Mouse (Mus musculus) midbrain, embryonic 16.5 days (tissue): ENCODE data around the gene Tcap. TPM values are rescaled to one million over a fixed set of nuclear protein-coding genes. Genes with fewer than 3 reads are reported as not detected.

Source experiments
- ATAC-seq: fragments of 200-750 bp; cut with Nextera tagmentation; 2 replicates; pipeline ENCODE4 v1.8.0; 2017; ENCODE audit warnings: moderate TSS enrichment
- H3K27ac ChIP-seq: fragments of 300-500 bp; sonication (generic); 2 replicates; pipeline ENCODE4 v1.5.1; 2014; ENCODE audit warnings: mild to moderate bottlenecking, low read length, mixed read lengths
- H3K27me3 ChIP-seq: fragments of 300-500 bp; sonication (generic); 2 replicates; pipeline ENCODE4 v1.6.1; 2014; ENCODE audit warnings: low read depth, low read length, mixed read lengths; ENCODE audit not compliant: control insufficient read depth, insufficient read depth
- H3K36me3 ChIP-seq: fragments of 300-500 bp; sonication (generic); 2 replicates; pipeline ENCODE4 v1.6.1; 2014; ENCODE audit warnings: mild to moderate bottlenecking, low read length, moderate library complexity, mixed read lengths; ENCODE audit not compliant: control insufficient read depth, insufficient read depth
- H3K4me1 ChIP-seq: fragments of 300-500 bp; sonication (generic); 2 replicates; pipeline ENCODE4 v1.6.1; 2014; ENCODE audit warnings: mild to moderate bottlenecking, low read length, mixed read lengths; ENCODE audit not compliant: control insufficient read depth, insufficient read depth
- H3K4me2 ChIP-seq: fragments of 300-500 bp; sonication (generic); 2 replicates; pipeline ENCODE4 v1.6.1; 2014; ENCODE audit warnings: mild to moderate bottlenecking, low read length, mixed read lengths
- H3K4me3 ChIP-seq: fragments of 300-500 bp; sonication (generic); 2 replicates; pipeline ENCODE4 v1.5.1; 2014; ENCODE audit warnings: low read depth, mild to moderate bottlenecking, low read length, moderate library complexity, mixed read lengths
- H3K9ac ChIP-seq: fragments of 300-500 bp; sonication (generic); 2 replicates; pipeline ENCODE4 v1.6.1; 2014; ENCODE audit warnings: low read depth, low read length, mixed read lengths
- H3K9me3 ChIP-seq: fragments of 300-500 bp; sonication (generic); replicated peaks from 2 replicates; pipeline ENCODE4 v1.6.1; 2014; ENCODE audit warnings: mild to moderate bottlenecking, low read length, mixed read lengths; ENCODE audit not compliant: control insufficient read depth, poor library complexity, severe bottlenecking
- WGBS: fragments of 180-500 bp; shearing (Covaris S2); extraction: QIAGEN DNeasy Blood & Tissue Kit; methylation state at CpG from one replicate; pipeline ENCODE4 v1.1.7; 2014; 5-methylcytosine and 5-hydroxymethylcytosine counted together
- polyA plus RNA-seq: library from polyadenylated mRNA; unstranded; fragments of >200 nt; fragmentation: Nextera tagmentation; extraction: Ambion mirVana; gene quantifications from 2 replicates; pipeline ENCODE4 v1.2.1, GENCODE M21; 2015

Tcap gene
- polyA plus RNA-seq = 0.22 TPM in 1 of 2 replicates, not detected in the other

DNA sequence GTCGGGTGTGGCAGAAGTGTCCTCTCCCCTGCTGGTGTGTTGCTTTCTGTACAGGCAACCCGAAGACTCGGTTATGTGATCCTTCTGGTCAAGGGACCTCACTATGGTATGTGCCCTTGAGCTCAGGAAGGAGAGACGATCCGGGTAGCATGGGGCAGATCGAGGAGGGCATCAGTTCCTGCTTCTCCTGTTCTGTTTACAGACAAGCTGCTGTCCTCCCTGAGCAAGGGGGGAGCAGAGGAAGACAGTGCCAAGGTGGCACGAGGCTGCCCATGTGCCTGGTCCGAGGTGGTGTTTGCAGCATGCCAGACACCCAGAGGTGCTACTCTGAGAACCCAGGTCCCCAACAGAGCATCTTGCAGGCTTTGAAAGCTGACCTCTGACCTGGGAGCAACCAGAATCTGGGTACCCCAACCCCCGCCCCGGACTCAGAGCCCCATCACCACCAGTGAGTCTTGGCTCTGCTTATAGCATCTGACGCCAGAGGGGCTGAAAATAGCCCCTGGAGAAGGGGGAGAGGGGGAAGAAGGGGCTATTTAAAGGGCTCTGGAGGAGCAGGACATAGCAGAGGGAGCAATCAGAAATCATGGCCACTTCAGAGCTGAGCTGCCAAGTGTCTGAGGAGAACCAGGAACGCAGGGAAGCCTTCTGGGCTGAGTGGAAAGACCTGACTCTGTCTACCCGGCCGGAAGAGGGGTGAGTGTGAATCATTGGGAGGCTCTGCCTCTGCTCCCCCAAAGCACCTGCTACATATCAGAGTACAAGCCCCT is at the start of gene Tcap:
TSS of gene Tcap (plus strand) at position 551 of the 770 bp plus-strand sequence.
- WGBS = 70% methylated on average over 14 of the region's 14 CpGs
- Histone ChIP-seq H3K4me2 (no peak within 1 kb of the TSS), H3K27ac (no peak within 1 kb of the TSS), H3K36me3 (peaks cover 11% of the 10 kb centered on the region), H3K9me3 (no peaks in the 10 kb centered on the region), H3K4me1 (no peaks in the 10 kb centered on the region; the same call in 1 of the 2 replicates), H3K27me3 (peaks cover 20% of the 10 kb centered on the region), H3K9ac (no peak within 1 kb of the TSS), H3K4me3 (no peak within 1 kb of the TSS)
- no peak for ATAC-seq

DNA sequence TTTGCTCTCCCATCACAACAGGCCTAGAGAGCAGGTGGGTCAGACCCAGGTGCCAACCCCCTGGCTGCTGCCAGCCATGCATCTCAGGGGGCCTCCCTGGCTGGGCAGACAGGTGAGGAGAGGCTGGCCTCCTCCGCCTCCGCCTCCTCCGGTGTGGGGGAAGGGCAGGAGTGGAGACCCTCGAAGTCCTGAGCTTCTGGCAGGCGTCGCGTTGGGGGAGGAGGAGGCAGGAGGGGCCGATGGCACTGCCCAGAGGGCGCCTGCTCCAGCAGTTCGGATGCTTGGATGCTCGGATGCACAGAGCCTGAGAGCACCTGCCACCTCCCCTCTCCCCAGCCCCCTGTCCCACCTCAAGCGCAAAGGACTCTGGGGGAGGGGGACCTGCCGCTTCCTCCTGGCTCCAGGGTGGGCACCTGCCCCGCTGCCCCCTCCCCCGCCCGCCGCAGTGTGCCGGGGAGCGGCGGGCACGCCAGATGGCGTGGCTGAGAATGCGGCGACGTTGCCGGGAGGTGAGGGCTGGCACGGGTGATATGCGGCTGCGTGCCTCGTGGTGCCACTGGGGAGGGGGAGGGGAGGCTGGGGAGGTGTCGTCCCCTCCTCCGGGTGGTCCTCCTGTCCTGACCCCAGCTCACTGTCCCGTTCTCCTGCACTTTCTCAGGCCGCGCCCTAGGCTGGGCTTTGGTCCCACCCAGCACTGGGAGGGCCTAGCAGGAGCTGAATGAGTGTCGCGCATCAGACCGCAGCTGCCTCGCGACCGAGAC is 49.5 kb upstream of the Tcap start:
- H3K4me1 ChIP-seq = peaks cover 9% of the 10 kb centered on the region
- H3K4me3 ChIP-seq = peak overlapping the region; percentile 38
- WGBS = 3% methylated on average over 28 of the region's 41 CpGs
- H3K9me3 ChIP-seq = no peaks in the 10 kb centered on the region
- no peak overlapping the region; the same call in 1 of the 2 replicates for H3K27ac ChIP-seq
- H3K4me2 ChIP-seq = peak overlapping the region; percentile 76
- H3K27me3 ChIP-seq = peaks cover 82% of the 10 kb centered on the region
- H3K9ac ChIP-seq = peak overlapping the region; percentile 61
- no peaks in the 10 kb centered on the region for H3K36me3 ChIP-seq
- ATAC-seq = peak; percentile 21; the same call in 1 of the 2 replicates

DNA sequence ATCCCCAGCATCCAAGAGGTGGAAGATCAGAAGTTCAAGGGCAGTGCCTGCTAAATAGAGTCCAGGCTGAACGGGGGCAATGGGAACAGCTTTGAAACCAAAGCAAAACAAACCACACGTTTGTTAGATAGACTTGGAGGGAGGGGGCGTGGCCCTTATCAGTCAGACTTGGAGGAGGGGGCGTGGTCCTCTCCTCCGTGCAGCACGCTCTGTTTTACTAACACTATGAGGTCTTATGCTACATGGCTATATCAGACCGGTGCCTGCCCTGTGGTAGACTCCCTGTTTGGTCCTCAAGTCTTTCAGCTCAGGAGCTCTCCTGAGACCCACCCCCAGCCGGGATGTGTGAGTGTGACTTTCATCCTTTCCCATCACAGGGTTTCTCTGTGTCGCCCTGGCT is 48.4 kb upstream of the Tcap start:
- Histone ChIP-seq H3K4me1 (peaks cover 14% of the 10 kb centered on the region), H3K4me3 (no peak overlapping the region), H3K9ac (no peak overlapping the region), H3K27ac (no peak overlapping the region), H3K9me3 (no peaks in the 10 kb centered on the region), H3K27me3 (peaks cover 85% of the 10 kb centered on the region), H3K36me3 (no peaks in the 10 kb centered on the region), H3K4me2 (no peak overlapping the region)
- ATAC-seq = no peak
- WGBS = 9% methylated on average over 9 of the region's 9 CpGs

DNA sequence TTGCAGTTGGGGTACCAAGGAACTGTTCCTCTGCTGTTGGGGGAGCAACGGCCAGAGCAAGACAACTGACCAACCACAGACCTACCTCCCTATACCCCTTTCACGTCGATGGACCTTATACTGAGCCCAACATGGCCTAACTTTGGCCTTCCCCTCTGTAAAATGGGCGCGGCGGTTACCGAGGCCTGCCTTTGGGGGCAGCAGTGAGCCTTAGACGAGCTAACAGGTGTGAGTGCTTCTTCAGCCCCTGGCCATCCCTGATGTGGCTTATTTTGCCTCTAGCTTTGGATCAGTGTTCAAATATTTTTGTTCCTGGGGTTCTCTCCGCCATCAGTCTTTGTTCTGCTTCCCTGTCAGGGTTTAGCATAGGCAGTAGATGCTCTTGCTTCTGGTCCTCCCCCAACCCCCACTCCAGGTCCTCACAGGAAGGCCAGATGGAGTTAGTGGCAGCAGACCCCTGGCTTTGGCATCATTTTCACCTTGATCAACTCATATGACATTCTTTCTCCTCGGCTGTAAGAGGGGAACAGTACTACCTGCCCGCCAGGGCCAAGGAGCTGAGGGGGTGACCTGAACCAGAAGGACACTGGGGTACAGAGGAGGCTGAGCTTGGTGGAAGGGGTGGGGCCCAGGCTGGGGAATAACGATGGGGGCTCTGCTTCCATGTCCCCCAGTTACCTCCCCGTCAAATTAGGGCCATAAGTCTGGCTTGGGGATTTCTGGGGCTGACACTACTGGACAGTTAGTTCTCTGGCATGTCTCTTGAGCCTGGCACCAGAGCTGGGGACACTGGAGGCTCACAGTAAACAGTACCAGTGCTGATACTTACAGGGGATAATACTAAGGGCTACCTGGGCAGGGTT is 47.1 kb upstream of the Tcap start:
- H3K4me2 ChIP-seq = no peak overlapping the region
- peaks cover 14% of the 10 kb centered on the region for H3K4me1 ChIP-seq
- no peaks in the 10 kb centered on the region for H3K36me3 ChIP-seq
- H3K9me3 ChIP-seq = no peaks in the 10 kb centered on the region
- 22% methylated on average over 13 of the region's 13 CpGs for WGBS
- no peak overlapping the region for H3K4me3 ChIP-seq
- peaks cover 79% of the 10 kb centered on the region for H3K27me3 ChIP-seq
- ATAC-seq = no peak
- no peak overlapping the region for H3K27ac ChIP-seq
- no peak overlapping the region for H3K9ac ChIP-seq

DNA sequence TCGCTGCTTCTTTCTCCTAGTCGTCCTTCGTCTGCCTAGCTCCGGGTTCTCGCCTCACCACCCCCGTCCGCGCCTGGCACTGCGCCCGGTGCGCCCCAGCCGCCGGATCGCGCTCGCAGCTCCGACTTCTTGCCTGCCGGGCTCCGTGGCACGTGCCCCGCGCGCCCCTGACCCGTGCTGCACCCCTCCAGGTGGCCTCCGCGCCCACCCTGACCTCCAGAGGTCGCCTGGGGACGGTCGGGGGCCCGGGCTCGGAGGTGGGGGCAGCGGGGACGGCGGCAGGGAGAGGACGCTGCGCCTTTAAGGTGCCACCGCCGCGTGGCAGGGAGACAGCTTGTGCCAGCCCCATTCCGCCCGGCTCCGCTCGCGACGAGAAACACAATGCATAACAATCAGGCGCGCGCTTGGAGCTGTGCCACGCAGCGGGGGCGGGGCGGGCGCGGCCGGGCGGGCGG is 45.1 kb upstream of the Tcap start:
- peak overlapping the region; percentile 62 for H3K4me3 ChIP-seq
- ATAC-seq = no peak
- H3K27ac ChIP-seq = peak overlapping the region; percentile 81
- WGBS = under 1% methylated on average over 46 of the region's 57 CpGs
- H3K36me3 ChIP-seq = no peaks in the 10 kb centered on the region
- H3K4me2 ChIP-seq = peak overlapping the region; percentile 98
- no peaks in the 10 kb centered on the region for H3K9me3 ChIP-seq
- H3K4me1 ChIP-seq = peaks cover 14% of the 10 kb centered on the region
- peak overlapping the region; percentile 66 for H3K9ac ChIP-seq
- H3K27me3 ChIP-seq = peaks cover 69% of the 10 kb centered on the region

DNA sequence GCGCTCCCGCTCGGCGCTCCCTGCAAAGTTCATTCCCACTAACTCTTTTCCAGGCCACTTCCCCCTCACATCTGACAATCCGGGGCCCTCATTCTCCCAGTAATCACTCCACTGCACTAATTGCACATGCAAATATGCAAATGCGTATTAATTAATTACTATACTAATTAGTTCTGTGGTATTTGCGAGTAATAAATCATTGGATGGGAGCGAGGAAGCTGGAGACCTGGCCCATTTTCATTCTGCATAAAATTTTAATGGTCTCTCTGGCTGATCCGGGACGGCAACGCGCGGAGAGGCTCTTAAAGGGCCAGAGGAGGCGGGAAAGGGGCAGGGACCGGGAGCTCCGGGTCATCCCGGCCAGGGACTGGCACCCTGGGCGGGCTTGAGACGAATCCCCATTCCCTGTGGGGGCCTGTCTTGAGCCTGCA is 44.5 kb upstream of the Tcap start:
- Histone ChIP-seq H3K9me3 (no peaks in the 10 kb centered on the region), H3K9ac (peak overlapping the region; percentile 66), H3K36me3 (no peaks in the 10 kb centered on the region), H3K4me2 (peak overlapping the region; percentile 98), H3K27me3 (peaks cover 64% of the 10 kb centered on the region), H3K27ac (peak overlapping the region; percentile 81), H3K4me3 (peak overlapping the region; percentile 62), H3K4me1 (peaks cover 12% of the 10 kb centered on the region)
- ATAC-seq = no peak
- WGBS = 0% methylated on average over 19 of the region's 19 CpGs

DNA sequence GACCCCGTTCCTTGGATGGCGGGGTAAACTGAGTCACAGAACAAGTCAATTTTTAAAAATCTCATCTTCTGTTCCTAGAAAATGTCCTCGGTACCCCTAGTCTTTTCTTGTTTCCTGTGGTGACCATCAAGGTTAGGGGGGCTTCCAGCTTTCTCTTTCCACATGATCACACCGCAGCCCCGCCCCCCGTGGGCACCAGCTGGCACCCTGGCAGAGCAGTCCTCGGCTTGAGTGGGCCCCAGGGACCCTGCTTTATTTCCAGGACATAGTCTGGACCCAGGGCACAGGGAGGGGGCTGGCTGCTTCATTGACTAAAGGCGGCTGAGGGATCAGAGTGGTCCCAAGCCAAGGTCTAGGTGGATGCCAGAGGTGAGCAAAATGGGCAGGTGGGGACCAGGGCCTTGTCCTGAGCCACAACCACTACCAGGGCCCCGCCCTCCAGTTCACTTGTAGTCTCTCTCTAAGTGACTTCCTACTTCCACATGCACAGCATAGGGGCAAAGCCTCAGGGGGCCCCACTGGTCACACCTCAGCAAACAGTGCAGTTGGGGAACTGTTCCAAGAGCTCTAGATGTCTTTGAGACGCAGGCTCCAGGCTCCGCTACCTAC is 43.8 kb upstream of the Tcap start:
- no peaks in the 10 kb centered on the region for H3K9me3 ChIP-seq
- peak overlapping the region; percentile 81 for H3K27ac ChIP-seq
- H3K4me1 ChIP-seq = peaks cover 5% of the 10 kb centered on the region
- peak overlapping the region; percentile 66; the same call in 1 of the 2 replicates for H3K9ac ChIP-seq
- peak overlapping the region; percentile 62 for H3K4me3 ChIP-seq
- peak overlapping the region; percentile 98 for H3K4me2 ChIP-seq
- peaks cover 60% of the 10 kb centered on the region for H3K27me3 ChIP-seq
- no peaks in the 10 kb centered on the region for H3K36me3 ChIP-seq
- 8% methylated on average over 11 of the region's 11 CpGs for WGBS
- ATAC-seq = no peak

DNA sequence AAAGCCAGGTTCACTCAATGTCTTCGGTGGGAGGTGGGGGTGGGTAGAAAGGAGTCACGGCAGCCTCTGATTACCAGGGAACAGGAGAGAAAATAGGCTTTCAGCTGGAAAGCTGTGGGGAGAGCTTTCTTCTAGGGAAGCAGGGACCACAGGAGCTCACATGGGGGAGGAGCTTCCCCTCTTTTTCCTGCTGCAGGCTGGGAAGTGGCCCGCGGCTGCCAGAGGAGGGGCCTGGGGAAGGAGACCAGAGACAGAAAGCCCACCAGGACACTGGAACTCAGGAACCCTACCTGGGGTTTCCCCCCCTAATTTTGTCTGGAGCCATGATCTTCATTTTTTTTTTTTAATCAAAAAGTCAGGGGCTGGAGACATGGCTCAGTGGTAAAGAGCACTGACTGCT is 43.0 kb upstream of the Tcap start:
- Histone ChIP-seq H3K27me3 (peaks cover 54% of the 10 kb centered on the region), H3K9me3 (no peaks in the 10 kb centered on the region), H3K36me3 (no peaks in the 10 kb centered on the region), H3K4me3 (no peak overlapping the region), H3K27ac (no peak overlapping the region), H3K4me1 (peaks cover 7% of the 10 kb centered on the region), H3K9ac (no peak overlapping the region), H3K4me2 (no peak overlapping the region)
- ATAC-seq = no peak
- WGBS = 4% methylated on average over 4 of the region's 4 CpGs
